Mouse (Mus musculus) embryo, embryonic 11.5 days (tissue): ENCODE results near the gene Ptprg.

Experiments used
- DNase-seq: peaks from one replicate; pipeline ENCODE4 v3.0.0-alpha.2; 2012; ENCODE audit warnings: low read depth, low spot score

Ptprg gene

GRCm38 (mm10) chr14:11564456-11564855 lies 11.1 kb downstream of the Ptprg start:
- DNase-seq, result no peak

- no peak for DNase-seq
Measured at GRCm38 (mm10) chr14:11565283-11565682, 12.0 kb downstream of the Ptprg start.

GRCm38 (mm10) chr14:11569734-11570133 lies 16.4 kb downstream of the Ptprg start:
- DNase-seq, result no peak

- DNase-seq, result no peak
Measured at GRCm38 (mm10) chr14:11571766-11572394, 18.5 kb downstream of the Ptprg start.

GRCm38 (mm10) chr14:11572395-11572784 lies 19.1 kb downstream of the Ptprg start:
- DNase-seq, result no peak

- DNase-seq, result no peak
Measured at GRCm38 (mm10) chr14:11573710-11574109, 20.4 kb downstream of the Ptprg start.

- no peak for DNase-seq
Measured at GRCm38 (mm10) chr14:11577276-11577909, 24.1 kb downstream of the Ptprg start.

- no peak for DNase-seq
Measured at GRCm38 (mm10) chr14:11577910-11578309, 24.6 kb downstream of the Ptprg start.

GRCm38 (mm10) chr14:11578492-11578967 lies 25.2 kb downstream of the Ptprg start:
- DNase-seq, result no peak

GRCm38 (mm10) chr14:11579950-11580349 lies 26.6 kb downstream of the Ptprg start:
- no peak for DNase-seq

- no peak for DNase-seq
Measured at GRCm38 (mm10) chr14:11584263-11584662, 30.9 kb downstream of the Ptprg start.

- no peak for DNase-seq
Measured at GRCm38 (mm10) chr14:11584929-11585633, 31.7 kb downstream of the Ptprg start.

- DNase-seq, result no peak
Measured at GRCm38 (mm10) chr14:11590387-11590786, 37.1 kb downstream of the Ptprg start.

GRCm38 (mm10) chr14:11592650-11593049 lies 39.3 kb downstream of the Ptprg start:
- DNase-seq, result no peak

- DNase-seq, result no peak
Measured at GRCm38 (mm10) chr14:11594336-11594735, 41.0 kb downstream of the Ptprg start.

- no peak for DNase-seq
Measured at GRCm38 (mm10) chr14:11604133-11604865, 51.0 kb downstream of the Ptprg start.

- no peak for DNase-seq
Measured at GRCm38 (mm10) chr14:11608366-11608765, 55.0 kb downstream of the Ptprg start.

GRCm38 (mm10) chr14:11609857-11610582 lies 56.7 kb downstream of the Ptprg start:
- no peak for DNase-seq

GRCm38 (mm10) chr14:11612426-11612825 lies 59.1 kb downstream of the Ptprg start:
- no peak for DNase-seq

- DNase-seq, result no peak
Measured at GRCm38 (mm10) chr14:11613146-11613545, 59.8 kb downstream of the Ptprg start.

GRCm38 (mm10) chr14:11615697-11616096 lies 62.4 kb downstream of the Ptprg start:
- DNase-seq, result no peak
